Mouse (Mus musculus): ENCODE measurements at regions not wholly inside any gene's neighbourhood (a gene's known extent, or its start where the extent isn't known, plus 50 kb on each side); places are given as distances from the start of the nearest gene placed in this dataset.
A peak's percentile ranks its signal among the peaks of the same experiment; 100 is the strongest.

- 65% methylated on average over 4 of the region's 4 CpGs for WGBS
- ATAC-seq, result no peak
- no peaks in the 10 kb centered on the region for H3K36me3 ChIP-seq (ENCODE audit: control insufficient read depth, insufficient read depth, low read length)
These were observed 115.2 kb upstream of the Nav3 start for GRCm38 (mm10) chr10:110571179-110571578.

GRCm38 (mm10) chr10:110573530-110573929 is 117.5 kb upstream of the Nav3 start:
- Histone ChIP-seq H3K9ac (ENCODE audit: low read depth, low read length) (no peak overlapping the region), H3K36me3 (ENCODE audit: control insufficient read depth, insufficient read depth, low read length) (no peaks in the 10 kb centered on the region), H3K4me3 (ENCODE audit: low read length) (no peak overlapping the region), H3K27ac (ENCODE audit: low read depth, low read length) (no peak overlapping the region), H3K4me2 (ENCODE audit: low read length) (no peak overlapping the region), H3K9me3 (ENCODE audit: control insufficient read depth, low read length) (no peaks in the 10 kb centered on the region), H3K4me1 (ENCODE audit: control insufficient read depth, insufficient read depth, low read depth, low read length) (no peaks in the 10 kb centered on the region), H3K27me3 (replicated peaks; ENCODE audit: control insufficient read depth, insufficient read depth, low read length) (no peaks in the 10 kb centered on the region)
- ATAC-seq, result no peak
- 68% methylated on average over 7 of the region's 7 CpGs for WGBS

More at GRCm38 (mm10) chr10:110571179-110571578, 115.2 kb upstream of the Nav3 start:
- no peaks in the 10 kb centered on the region for H3K4me1 ChIP-seq (ENCODE audit: control insufficient read depth, insufficient read depth, low read depth, low read length)
- no peak overlapping the region for H3K4me2 ChIP-seq (ENCODE audit: low read length)
- H3K27ac ChIP-seq (ENCODE audit: low read depth, low read length), result no peak overlapping the region
- H3K9me3 ChIP-seq (ENCODE audit: control insufficient read depth, low read length), result no peaks in the 10 kb centered on the region
- no peak overlapping the region for H3K4me3 ChIP-seq (ENCODE audit: low read length)
- H3K9ac ChIP-seq (ENCODE audit: low read depth, low read length), result no peak overlapping the region
- no peaks in the 10 kb centered on the region for H3K27me3 ChIP-seq (replicated peaks; ENCODE audit: control insufficient read depth, insufficient read depth, low read length)

GRCm38 (mm10) chr10:110586029-110586428 is 130.0 kb upstream of the Nav3 start:
- H3K4me1 ChIP-seq (ENCODE audit: control insufficient read depth, insufficient read depth, low read depth, low read length), result no peaks in the 10 kb centered on the region; the same call in 1 of the 2 replicates
- 86% methylated on average over 8 of the region's 8 CpGs for WGBS
- H3K27me3 ChIP-seq (replicated peaks; ENCODE audit: control insufficient read depth, insufficient read depth, low read length), result no peaks in the 10 kb centered on the region
- no peak overlapping the region for H3K4me3 ChIP-seq (ENCODE audit: low read length)
- H3K4me2 ChIP-seq (ENCODE audit: low read length), result no peak overlapping the region
- H3K27ac ChIP-seq (ENCODE audit: low read depth, low read length), result no peak overlapping the region
- H3K36me3 ChIP-seq (ENCODE audit: control insufficient read depth, insufficient read depth, low read length), result no peaks in the 10 kb centered on the region
- H3K9me3 ChIP-seq (ENCODE audit: control insufficient read depth, low read length), result no peaks in the 10 kb centered on the region
- H3K9ac ChIP-seq (ENCODE audit: low read depth, low read length), result no peak overlapping the region
- no peak for ATAC-seq

GRCm38 (mm10) chr10:110586507-110586906 is 130.5 kb upstream of the Nav3 start:
- Histone ChIP-seq H3K4me3 (ENCODE audit: low read length) (no peak overlapping the region), H3K9me3 (ENCODE audit: control insufficient read depth, low read length) (no peaks in the 10 kb centered on the region), H3K27me3 (replicated peaks; ENCODE audit: control insufficient read depth, insufficient read depth, low read length) (no peaks in the 10 kb centered on the region), H3K4me2 (ENCODE audit: low read length) (no peak overlapping the region), H3K4me1 (ENCODE audit: control insufficient read depth, insufficient read depth, low read depth, low read length) (no peaks in the 10 kb centered on the region; the same call in 1 of the 2 replicates), H3K36me3 (ENCODE audit: control insufficient read depth, insufficient read depth, low read length) (no peaks in the 10 kb centered on the region), H3K27ac (ENCODE audit: low read depth, low read length) (no peak overlapping the region), H3K9ac (ENCODE audit: low read depth, low read length) (no peak overlapping the region)
- no peak for ATAC-seq
- WGBS, result 66% methylated on average over 6 of the region's 6 CpGs

- H3K9me3 ChIP-seq (ENCODE audit: control insufficient read depth, low read length), result no peaks in the 10 kb centered on the region
- no peaks in the 10 kb centered on the region for H3K27me3 ChIP-seq (replicated peaks; ENCODE audit: control insufficient read depth, insufficient read depth, low read length)
- H3K4me2 ChIP-seq (ENCODE audit: low read length), result peak overlapping the region; percentile 14; the same call in 1 of the 2 replicates
- no peak for ATAC-seq
- H3K4me3 ChIP-seq (ENCODE audit: low read length), result no peak overlapping the region
- no peak overlapping the region for H3K9ac ChIP-seq (ENCODE audit: low read depth, low read length)
- 38% methylated on average over 13 of the region's 13 CpGs for WGBS
- no peaks in the 10 kb centered on the region; the same call in 1 of the 2 replicates for H3K4me1 ChIP-seq (ENCODE audit: control insufficient read depth, insufficient read depth, low read depth, low read length)
- no peaks in the 10 kb centered on the region for H3K36me3 ChIP-seq (ENCODE audit: control insufficient read depth, insufficient read depth, low read length)
- no peak overlapping the region for H3K27ac ChIP-seq (ENCODE audit: low read depth, low read length)
These were observed 131.5 kb upstream of the Nav3 start for GRCm38 (mm10) chr10:110587529-110587928.

- Histone ChIP-seq H3K4me2 (ENCODE audit: low read length) (no peak overlapping the region), H3K9ac (ENCODE audit: low read depth, low read length) (no peak overlapping the region), H3K4me1 (ENCODE audit: control insufficient read depth, insufficient read depth, low read depth, low read length) (no peaks in the 10 kb centered on the region), H3K27ac (ENCODE audit: low read depth, low read length) (no peak overlapping the region), H3K4me3 (ENCODE audit: low read length) (no peak overlapping the region), H3K36me3 (ENCODE audit: control insufficient read depth, insufficient read depth, low read length) (no peaks in the 10 kb centered on the region), H3K27me3 (replicated peaks; ENCODE audit: control insufficient read depth, insufficient read depth, low read length) (no peaks in the 10 kb centered on the region), H3K9me3 (ENCODE audit: control insufficient read depth, low read length) (peaks cover 2% of the 10 kb centered on the region; the same call in 1 of the 2 replicates)
- ATAC-seq, result no peak
- WGBS, result 72% methylated on average over 11 of the region's 11 CpGs
These were observed 144.4 kb upstream of the Nav3 start for GRCm38 (mm10) chr10:110600352-110600853.

DNA sequence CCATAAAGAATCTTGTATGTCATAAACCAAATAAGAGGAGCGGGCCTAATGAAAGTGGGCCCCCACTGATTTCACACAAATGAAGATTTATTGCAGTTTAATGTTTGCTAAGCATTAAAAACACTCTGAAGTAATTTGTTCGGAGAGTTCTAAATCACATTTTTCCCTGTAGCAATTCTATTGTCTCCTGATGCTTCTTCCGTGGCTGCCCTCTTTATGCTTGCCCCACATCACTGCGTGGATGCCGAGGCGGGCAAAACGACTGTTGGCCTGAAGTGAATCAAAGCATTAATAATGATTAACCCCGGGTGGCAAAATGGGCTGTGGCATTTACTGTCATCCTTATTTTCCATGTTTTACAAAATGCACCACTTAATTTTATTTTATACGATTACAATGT is 134.9 kb upstream of the E2f7 start:
- WGBS, result 48% methylated on average over 9 of the region's 9 CpGs
- H3K27ac ChIP-seq (ENCODE audit: low read depth, low read length), result no peak overlapping the region
- H3K36me3 ChIP-seq (ENCODE audit: control insufficient read depth, insufficient read depth, low read length), result no peaks in the 10 kb centered on the region
- no peaks in the 10 kb centered on the region for H3K27me3 ChIP-seq (replicated peaks; ENCODE audit: control insufficient read depth, insufficient read depth, low read length)
- H3K9me3 ChIP-seq (ENCODE audit: control insufficient read depth, low read length), result no peaks in the 10 kb centered on the region
- no peak overlapping the region for H3K4me2 ChIP-seq (ENCODE audit: low read length)
- H3K4me1 ChIP-seq (ENCODE audit: control insufficient read depth, insufficient read depth, low read depth, low read length), result no peaks in the 10 kb centered on the region
- no peak for ATAC-seq
- H3K4me3 ChIP-seq (ENCODE audit: low read length), result no peak overlapping the region
- H3K9ac ChIP-seq (ENCODE audit: low read depth, low read length), result no peak overlapping the region

- Histone ChIP-seq H3K9ac (ENCODE audit: low read depth, low read length) (no peak overlapping the region), H3K36me3 (ENCODE audit: control insufficient read depth, insufficient read depth, low read length) (no peaks in the 10 kb centered on the region), H3K9me3 (ENCODE audit: control insufficient read depth, low read length) (no peaks in the 10 kb centered on the region), H3K27me3 (replicated peaks; ENCODE audit: control insufficient read depth, insufficient read depth, low read length) (no peaks in the 10 kb centered on the region), H3K4me2 (ENCODE audit: low read length) (no peak overlapping the region), H3K4me3 (ENCODE audit: low read length) (no peak overlapping the region), H3K27ac (ENCODE audit: low read depth, low read length) (no peak overlapping the region), H3K4me1 (ENCODE audit: control insufficient read depth, insufficient read depth, low read depth, low read length) (no peaks in the 10 kb centered on the region)
- WGBS, result 50% methylated on average over 1 of the region's 1 CpGs
- ATAC-seq, result no peak
These were observed 128.2 kb upstream of the E2f7 start for GRCm38 (mm10) chr10:110617004-110617403.

- ATAC-seq, result no peak
- no peak overlapping the region for H3K4me3 ChIP-seq (ENCODE audit: low read length)
- no peak overlapping the region for H3K27ac ChIP-seq (ENCODE audit: low read depth, low read length)
- H3K9ac ChIP-seq (ENCODE audit: low read depth, low read length), result no peak overlapping the region
- no peaks in the 10 kb centered on the region for H3K36me3 ChIP-seq (ENCODE audit: control insufficient read depth, insufficient read depth, low read length)
- H3K9me3 ChIP-seq (ENCODE audit: control insufficient read depth, low read length), result no peaks in the 10 kb centered on the region
- H3K4me1 ChIP-seq (ENCODE audit: control insufficient read depth, insufficient read depth, low read depth, low read length), result no peaks in the 10 kb centered on the region
- H3K27me3 ChIP-seq (replicated peaks; ENCODE audit: control insufficient read depth, insufficient read depth, low read length), result no peaks in the 10 kb centered on the region
- WGBS, result 84% methylated on average over 7 of the region's 7 CpGs
- no peak overlapping the region for H3K4me2 ChIP-seq (ENCODE audit: low read length)
These were observed 126.0 kb upstream of the E2f7 start for GRCm38 (mm10) chr10:110619193-110619592.

DNA sequence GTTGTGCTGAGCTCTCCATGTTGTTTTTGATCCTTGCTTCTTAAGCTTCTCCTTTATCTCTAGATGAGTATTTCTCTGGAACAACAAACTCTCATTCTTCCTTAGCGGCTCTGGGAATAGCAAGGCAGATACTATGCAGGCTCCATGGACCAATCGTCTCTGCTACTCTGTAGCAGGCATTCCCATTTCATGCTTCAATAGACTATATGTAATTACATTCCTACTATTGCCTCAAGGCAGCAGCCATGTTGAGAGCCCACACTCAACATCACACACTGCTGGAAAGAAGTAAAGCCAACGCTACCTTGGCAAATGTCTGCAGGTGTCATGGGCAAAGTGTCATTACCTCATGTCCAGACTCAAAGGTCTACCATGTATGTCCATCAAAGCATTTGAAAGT is 119.6 kb upstream of the E2f7 start:
- Histone ChIP-seq H3K36me3 (ENCODE audit: control insufficient read depth, insufficient read depth, low read length) (no peaks in the 10 kb centered on the region), H3K9ac (ENCODE audit: low read depth, low read length) (no peak overlapping the region), H3K27me3 (replicated peaks; ENCODE audit: control insufficient read depth, insufficient read depth, low read length) (no peaks in the 10 kb centered on the region), H3K9me3 (ENCODE audit: control insufficient read depth, low read length) (no peaks in the 10 kb centered on the region), H3K27ac (ENCODE audit: low read depth, low read length) (no peak overlapping the region), H3K4me2 (ENCODE audit: low read length) (no peak overlapping the region), H3K4me1 (ENCODE audit: control insufficient read depth, insufficient read depth, low read depth, low read length) (no peaks in the 10 kb centered on the region), H3K4me3 (ENCODE audit: low read length) (no peak overlapping the region)
- peak; percentile 60; the same call in 1 of the 2 replicates for ATAC-seq
- WGBS, result 71% methylated on average over 3 of the region's 3 CpGs

Measured in hindbrain, embryonic 16.5 days (tissue).